Mouse (Mus musculus) thymus, adult 2 months (tissue): ENCODE data around the gene Eid3. TPM values are rescaled to one million over a fixed set of nuclear protein-coding genes. Genes with fewer than 3 reads are reported as not detected.

Experiments used
- DNase-seq: peaks from one replicate; pipeline ENCODE4 v3.0.0; 2021
- H3K27ac ChIP-seq: fragments of 200-500 bp; 2 replicates; pipeline ENCODE4 v1.5.1; 2012; ENCODE audit warnings: low read length, control low read depth; ENCODE audit not compliant: control insufficient read depth, insufficient read depth
- H3K27me3 ChIP-seq: fragments of 200-500 bp; 2 replicates; pipeline ENCODE4 v1.6.1; 2012; ENCODE audit warnings: mild to moderate bottlenecking, low read length, moderate library complexity, mixed read lengths; ENCODE audit not compliant: control insufficient read depth, insufficient read depth
- H3K36me3 ChIP-seq: fragments of 200-500 bp; 2 replicates; pipeline ENCODE4 v1.6.1; 2012; ENCODE audit warnings: mild to moderate bottlenecking, low read length, moderate library complexity; ENCODE audit not compliant: control insufficient read depth, insufficient read depth
- H3K4me1 ChIP-seq: fragments of 200-500 bp; replicated peaks from 2 replicates; pipeline ENCODE4 v1.6.1; 2012; ENCODE audit warnings: low read length; ENCODE audit not compliant: control insufficient read depth, insufficient read depth
- H3K4me3 ChIP-seq: fragments of 200-500 bp; 2 replicates; pipeline ENCODE4 v1.5.1; 2012; ENCODE audit warnings: mild to moderate bottlenecking, low read length, control low read depth, moderate library complexity; ENCODE audit not compliant: control insufficient read depth, insufficient read depth
- CTCF ChIP-seq: fragments of 200-500 bp; IDR thresholded peaks from 2 replicates; pipeline ENCODE4 v1.5.1; 2012; ENCODE audit warnings: mild to moderate bottlenecking, control low read depth, low read length, moderate library complexity, borderline replicate concordance; ENCODE audit not compliant: control insufficient read depth, poor library complexity, insufficient read depth; ENCODE audit errors: extremely low read depth
- POLR2A ChIP-seq: fragments of 200-500 bp; IDR thresholded peaks from 2 replicates; pipeline ENCODE4 v1.6.1; 2012; ENCODE audit warnings: mild to moderate bottlenecking, low read length, control low read depth, moderate library complexity; ENCODE audit not compliant: control insufficient read depth, poor library complexity, insufficient read depth; ENCODE audit errors: extremely low read depth
- WGBS: fragments of 180-500 bp; shearing (Covaris S2); methylation state at CpG from one replicate; pipeline ENCODE4 v1.1.7; 2018; 5-methylcytosine and 5-hydroxymethylcytosine counted together
- polyA plus RNA-seq: library from polyadenylated mRNA; depleted of rRNA; stranded (reverse); fragments of >200 nt; gene quantifications from 2 replicates; pipeline ENCODE4 v1.2.3, GENCODE M21; 2012; rRNA removed

Gene Eid3
- polyA plus RNA-seq, 1 experiment, result 0.46 TPM

DNA sequence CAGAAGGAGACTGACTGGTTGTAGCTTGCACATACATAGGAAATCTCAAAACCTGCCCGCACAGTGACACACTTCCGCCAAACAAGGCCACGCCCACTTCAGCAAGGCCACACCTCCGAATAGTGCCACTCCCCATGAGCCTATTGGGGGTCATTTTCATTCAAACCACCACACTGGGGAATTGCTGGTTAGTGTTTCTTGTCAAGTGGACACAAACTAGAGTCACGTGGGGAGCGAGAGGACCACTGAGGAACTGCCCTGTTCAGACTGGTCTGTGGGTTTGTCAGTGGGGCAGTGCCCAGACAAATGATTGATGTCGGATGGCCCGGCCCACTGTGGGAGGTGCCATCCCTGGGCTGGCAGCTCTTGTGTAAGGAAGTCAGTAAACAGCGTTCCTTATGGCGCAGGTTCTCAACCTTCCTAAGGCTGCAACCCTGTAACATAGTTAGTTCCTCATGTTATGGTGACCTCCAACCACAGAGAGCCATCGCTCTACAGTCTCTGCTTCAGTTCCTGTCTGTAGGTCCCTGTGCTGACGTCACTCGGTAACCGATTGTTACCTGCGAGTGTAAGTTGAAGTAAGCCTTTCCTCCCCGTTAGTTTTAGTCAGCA is 33.5 kb downstream of the Eid3 start:
- no peak for DNase-seq
- H3K27me3 ChIP-seq, result no peaks in the 10 kb centered on the region; the same call in 1 of the 2 replicates
- no peak overlapping the region for H3K27ac ChIP-seq
- peaks cover 5% of the 10 kb centered on the region for H3K36me3 ChIP-seq
- H3K4me3 ChIP-seq, result peak overlapping the region; percentile 7
- TF ChIP-seq CTCF, result no peak
- TF ChIP-seq POLR2A, result no peak
- peaks cover 18% of the 10 kb centered on the region for H3K4me1 ChIP-seq
- 19% methylated on average over 16 of the region's 16 CpGs for WGBS

DNA sequence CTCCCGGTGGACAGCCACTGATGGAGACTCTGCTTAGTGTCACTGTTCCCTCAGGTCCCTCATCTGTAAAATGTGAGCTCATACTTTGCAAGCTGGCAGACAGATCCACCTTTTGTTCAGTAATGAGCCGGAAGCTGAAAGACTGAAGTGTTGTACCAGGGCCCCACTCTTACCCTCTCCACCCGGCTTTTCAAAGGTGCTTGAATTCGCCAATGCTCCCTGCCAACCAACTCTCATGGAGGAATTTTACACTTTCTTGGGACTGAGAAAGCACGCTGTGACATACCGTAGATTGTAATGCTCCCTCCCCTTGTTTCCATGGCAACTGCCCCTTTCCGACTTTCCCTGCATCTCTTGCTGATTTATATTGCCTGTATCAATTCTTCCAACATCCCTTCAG is 34.1 kb downstream of the Eid3 start:
- WGBS, result 83% methylated on average over 7 of the region's 7 CpGs
- H3K4me1 ChIP-seq, result peaks cover 13% of the 10 kb centered on the region
- H3K4me3 ChIP-seq, result no peak overlapping the region
- no peaks in the 10 kb centered on the region; the same call in 1 of the 2 replicates for H3K27me3 ChIP-seq
- no peak for DNase-seq
- TF ChIP-seq POLR2A (no peak), CTCF (no peak)
- H3K27ac ChIP-seq, result no peak overlapping the region
- H3K36me3 ChIP-seq, result peaks cover 5% of the 10 kb centered on the region

DNA sequence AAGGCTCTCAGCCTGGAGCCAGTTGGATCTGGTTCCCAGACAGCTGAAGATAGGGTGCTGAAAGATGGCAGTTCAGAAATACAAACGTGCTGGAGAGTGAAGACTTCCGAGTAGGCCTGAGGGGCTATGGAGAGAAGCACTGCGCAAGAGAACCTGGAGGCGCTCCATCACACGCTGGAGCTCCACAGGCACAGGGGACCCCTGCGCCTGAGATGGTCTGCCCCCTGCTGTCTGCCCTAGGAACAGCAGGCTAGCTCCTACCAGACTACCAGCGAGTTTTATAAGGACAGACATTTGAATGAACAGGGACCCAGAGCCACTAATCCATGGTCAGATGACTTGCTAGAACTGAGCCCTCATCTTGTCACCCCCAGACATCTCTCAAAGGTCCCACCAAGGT is 35.0 kb downstream of the Eid3 start:
- TF ChIP-seq POLR2A (no peak), CTCF (peak; percentile 96)
- no peak overlapping the region for H3K27ac ChIP-seq
- H3K4me1 ChIP-seq, result peaks cover 12% of the 10 kb centered on the region; the same call in 1 of the 2 replicates
- H3K27me3 ChIP-seq, result no peaks in the 10 kb centered on the region
- H3K4me3 ChIP-seq, result no peak overlapping the region
- 4% methylated on average over 7 of the region's 7 CpGs for WGBS
- H3K36me3 ChIP-seq, result no peaks in the 10 kb centered on the region; the same call in 1 of the 2 replicates
- peak; percentile 92 for DNase-seq

DNA sequence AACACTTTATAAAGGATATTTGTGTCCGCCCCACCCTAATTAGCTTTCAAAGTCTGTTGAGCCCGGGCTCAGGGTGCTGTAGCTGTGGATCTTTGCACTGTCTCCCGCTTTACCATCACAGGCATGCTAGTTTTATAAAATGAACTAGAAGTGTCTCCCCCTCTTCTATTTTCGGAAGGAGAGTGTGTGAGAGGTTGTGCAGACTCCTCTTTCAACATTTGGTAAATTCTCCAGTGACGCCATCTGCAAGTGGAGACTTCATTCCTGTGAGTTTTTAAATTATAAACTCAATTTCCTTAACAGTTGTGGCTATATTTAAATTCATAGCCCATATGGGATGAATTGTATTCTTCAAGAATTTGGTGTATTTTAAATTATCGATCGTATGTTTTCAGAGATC is 42.1 kb downstream of the Eid3 start:
- 94% methylated on average over 7 of the region's 7 CpGs for WGBS
- Histone ChIP-seq H3K4me1 (peaks cover 3% of the 10 kb centered on the region), H3K27me3 (no peaks in the 10 kb centered on the region), H3K4me3 (no peak overlapping the region), H3K36me3 (no peaks in the 10 kb centered on the region), H3K27ac (no peak overlapping the region)
- TF ChIP-seq CTCF (no peak), POLR2A (no peak)
- no peak for DNase-seq

DNA sequence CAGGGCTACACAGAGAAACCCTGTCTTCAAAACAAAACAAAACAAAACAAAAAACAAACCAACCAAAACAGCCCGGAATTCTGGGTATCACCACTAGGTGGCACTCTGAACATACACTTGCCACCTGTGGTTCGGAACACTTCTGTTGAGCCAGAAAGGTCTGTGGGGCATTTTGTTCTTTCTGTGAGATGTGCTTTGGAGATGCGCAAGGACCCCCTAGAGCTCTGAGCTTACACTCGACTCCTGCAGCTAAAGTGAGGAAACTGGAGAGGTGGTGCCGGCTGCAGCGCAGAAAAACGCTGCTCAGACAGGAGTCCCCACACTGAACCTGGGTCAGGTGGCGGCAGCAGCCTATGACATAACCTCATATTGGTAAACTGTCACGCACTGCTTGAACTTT is 43.0 kb downstream of the Eid3 start:
- TF ChIP-seq CTCF, result no peak
- TF ChIP-seq POLR2A, result no peak
- Histone ChIP-seq H3K36me3 (no peaks in the 10 kb centered on the region), H3K4me1 (peaks cover 3% of the 10 kb centered on the region), H3K27me3 (no peaks in the 10 kb centered on the region), H3K4me3 (no peak overlapping the region), H3K27ac (no peak overlapping the region)
- DNase-seq, result peak; percentile 59
- 21% methylated on average over 9 of the region's 9 CpGs for WGBS

DNA sequence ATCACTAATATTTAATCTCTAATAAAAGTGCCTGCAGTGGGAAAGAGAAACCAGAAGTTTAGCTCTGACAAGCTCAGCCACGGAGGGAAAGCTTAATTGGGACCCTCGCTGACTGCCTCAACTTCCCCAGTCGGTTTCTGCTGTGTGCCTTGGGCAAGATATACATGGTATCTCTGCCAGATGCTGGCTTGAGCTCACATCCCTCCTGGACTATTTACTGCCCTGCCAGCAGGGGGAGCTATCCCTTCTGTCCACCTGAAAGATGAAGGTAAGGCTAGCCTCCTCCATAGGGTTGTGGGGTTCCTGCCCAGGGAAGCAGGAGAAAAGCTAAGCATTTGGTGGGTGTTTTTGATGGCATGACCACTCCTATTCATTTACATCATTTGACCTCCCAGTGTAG is 43.8 kb downstream of the Eid3 start:
- WGBS, result 76% methylated on average over 3 of the region's 3 CpGs
- Histone ChIP-seq H3K27ac (no peak overlapping the region), H3K36me3 (no peaks in the 10 kb centered on the region), H3K27me3 (no peaks in the 10 kb centered on the region), H3K4me3 (no peak overlapping the region), H3K4me1 (peaks cover 3% of the 10 kb centered on the region)
- DNase-seq, result peak; percentile 34
- TF ChIP-seq POLR2A, result no peak
- TF ChIP-seq CTCF, result peak; percentile 63; the same call in 1 of the 2 replicates

DNA sequence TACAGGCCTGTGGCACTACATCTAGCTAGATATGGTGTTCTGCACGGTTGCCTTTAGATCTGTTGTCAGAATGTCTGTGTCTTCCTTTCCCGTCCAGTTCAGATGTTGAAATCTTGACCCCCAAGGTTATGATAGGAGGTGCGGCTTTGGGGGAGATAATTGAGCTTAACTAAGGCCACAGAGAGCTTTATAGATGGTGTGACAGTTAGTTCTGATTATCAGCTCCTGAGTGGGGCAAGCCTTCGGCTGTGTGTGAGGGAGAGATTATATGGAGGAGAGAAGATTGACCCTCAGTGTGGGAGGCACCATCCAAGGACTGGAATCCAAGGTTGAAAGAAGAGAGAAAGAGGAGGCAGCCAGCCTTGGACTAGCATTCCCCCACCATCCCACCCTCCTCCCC is 46.8 kb downstream of the Eid3 start:
- Histone ChIP-seq H3K4me1 (peaks cover 3% of the 10 kb centered on the region), H3K4me3 (no peak overlapping the region), H3K27ac (no peak overlapping the region), H3K36me3 (no peaks in the 10 kb centered on the region), H3K27me3 (no peaks in the 10 kb centered on the region)
- DNase-seq, result no peak
- 91% methylated on average over 4 of the region's 4 CpGs for WGBS
- TF ChIP-seq CTCF (no peak), POLR2A (no peak)

DNA sequence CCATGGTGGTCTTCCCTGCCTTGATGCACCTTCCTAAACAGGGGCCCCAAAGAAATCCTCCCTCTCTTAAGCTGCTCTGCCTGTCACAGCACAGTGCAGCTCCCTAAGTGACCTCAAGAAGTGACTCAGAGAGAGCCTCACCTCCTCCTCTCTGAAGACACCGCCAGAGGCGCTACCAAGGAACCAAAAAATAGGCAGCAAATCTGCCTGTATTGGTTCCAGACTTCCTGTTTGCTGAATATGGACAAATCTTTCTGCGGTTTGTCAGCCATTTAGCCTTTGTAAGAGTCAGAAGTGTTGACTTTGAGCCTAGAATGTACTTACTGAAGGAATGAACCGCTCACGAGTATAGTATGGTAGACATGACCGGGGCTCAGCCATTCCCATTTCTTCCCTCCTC is 47.3 kb downstream of the Eid3 start:
- DNase-seq, result no peak
- Histone ChIP-seq H3K4me1 (peaks cover 3% of the 10 kb centered on the region), H3K27ac (no peak overlapping the region), H3K4me3 (no peak overlapping the region), H3K27me3 (no peaks in the 10 kb centered on the region), H3K36me3 (no peaks in the 10 kb centered on the region)
- TF ChIP-seq CTCF (no peak), POLR2A (no peak)
- 56% methylated on average over 6 of the region's 6 CpGs for WGBS

Other genes starting within 250 kb of the Eid3 start
- gene 1190007I07Rik, start 243.4 kb upstream of the Eid3 start, polyA plus RNA-seq, result 56.9 and 67.7 TPM in 2 replicates
- gene Tdg, start 236.8 kb upstream of the Eid3 start, polyA plus RNA-seq, result 49.9 and 51.5 TPM in 2 replicates
- gene Glt8d2, start 176.0 kb upstream of the Eid3 start, polyA plus RNA-seq, result 7.9 and 8.9 TPM in 2 replicates
- gene Hcfc2, start 170.5 kb upstream of the Eid3 start, polyA plus RNA-seq, result 17.0 and 17.1 TPM in 2 replicates
- gene Nfyb, start 102.5 kb upstream of the Eid3 start, polyA plus RNA-seq, result 21.4 and 26.7 TPM in 2 replicates
- 32.2 and 42.5 TPM in 2 replicates for gene Txnrd1, start 32.7 kb upstream of the Eid3 start, polyA plus RNA-seq
- gene Chst11, start 118.9 kb downstream of the Eid3 start, polyA plus RNA-seq, result 15.5 and 19.4 TPM in 2 replicates